Mouse (Mus musculus) hindbrain, embryonic 13.5 days (tissue): ENCODE measurements around the gene Pdzd2. TPM values are rescaled to one million over a fixed set of nuclear protein-coding genes. Genes with fewer than 3 reads are reported as not detected.

Experiments
- ATAC-seq: fragments of 200-750 bp; cut with Nextera tagmentation; 2 replicates; pipeline ENCODE4 v1.8.0; 2017; ENCODE audit warnings: moderate TSS enrichment; ENCODE audit not compliant: low FRiP score
- H3K27ac ChIP-seq: fragments of 300-500 bp; sonication (generic); 2 replicates; pipeline ENCODE4 v1.5.1; 2015; ENCODE audit warnings: inconsistent platforms, mild to moderate bottlenecking, moderate library complexity
- H3K27me3 ChIP-seq: fragments of 300-500 bp; sonication (generic); 2 replicates; pipeline ENCODE4 v1.6.1; 2015; ENCODE audit warnings: mild to moderate bottlenecking, inconsistent platforms
- H3K36me3 ChIP-seq: fragments of 300-500 bp; sonication (generic); 2 replicates; pipeline ENCODE4 v1.6.1; 2015; ENCODE audit warnings: mild to moderate bottlenecking, inconsistent platforms
- H3K4me1 ChIP-seq: fragments of 300-500 bp; sonication (generic); replicated peaks from 2 replicates; pipeline ENCODE4 v1.6.1; 2015; ENCODE audit warnings: inconsistent platforms
- H3K4me2 ChIP-seq: fragments of 300-500 bp; sonication (generic); 2 replicates; pipeline ENCODE4 v1.6.1; 2015; ENCODE audit warnings: inconsistent platforms, mild to moderate bottlenecking, moderate library complexity
- H3K4me3 ChIP-seq: fragments of 300-500 bp; sonication (generic); 2 replicates; pipeline ENCODE4 v1.5.1; 2015; ENCODE audit warnings: mild to moderate bottlenecking, inconsistent platforms
- H3K9ac ChIP-seq: fragments of 300-500 bp; sonication (generic); 2 replicates; pipeline ENCODE4 v1.6.1; 2015; ENCODE audit warnings: mild to moderate bottlenecking, inconsistent platforms
- H3K9me3 ChIP-seq: fragments of 300-500 bp; sonication (generic); 2 replicates; pipeline ENCODE4 v1.6.1; 2016; ENCODE audit warnings: inconsistent platforms
- WGBS: fragments of 180-500 bp; shearing (Covaris S2); methylation state at CpG from one replicate; pipeline ENCODE4 v1.1.7; 2015; 5-methylcytosine and 5-hydroxymethylcytosine counted together
- polyA plus RNA-seq: library from polyadenylated mRNA; unstranded; fragments of >200 nt; fragmentation: Nextera tagmentation; extraction: Ambion mirVana; gene quantifications from 2 replicates; pipeline ENCODE4 v1.2.1, GENCODE M21; 2015

The Pdzd2 gene
- polyA plus RNA-seq, 1 experiment from 2014 or later: 12.3 TPM

- H3K9me3 ChIP-seq: no peaks in the 10 kb centered on the region
- no peak overlapping the region for H3K27ac ChIP-seq
- no peak overlapping the region for H3K4me2 ChIP-seq
- no peaks in the 10 kb centered on the region for H3K36me3 ChIP-seq
- no peaks in the 10 kb centered on the region for H3K27me3 ChIP-seq
- no peak for ATAC-seq
- H3K4me1 ChIP-seq: peaks cover 5% of the 10 kb centered on the region; the same call in 1 of the 2 replicates
- WGBS: 74% methylated on average over 7 of the region's 7 CpGs
- no peak overlapping the region for H3K4me3 ChIP-seq
- no peak overlapping the region for H3K9ac ChIP-seq
Observed at GRCm38 (mm10) chr15:12473596-12473995, 266.1 kb downstream of the Pdzd2 start.

- no peak overlapping the region for H3K9ac ChIP-seq
- H3K4me3 ChIP-seq: no peak overlapping the region
- no peak overlapping the region for H3K4me2 ChIP-seq
- no peaks in the 10 kb centered on the region for H3K36me3 ChIP-seq
- H3K4me1 ChIP-seq: peaks cover 5% of the 10 kb centered on the region; the same call in 1 of the 2 replicates
- H3K9me3 ChIP-seq: no peaks in the 10 kb centered on the region
- WGBS: 92% methylated on average over 4 of the region's 4 CpGs
- no peaks in the 10 kb centered on the region for H3K27me3 ChIP-seq
- H3K27ac ChIP-seq: no peak overlapping the region
- ATAC-seq: no peak
Observed at GRCm38 (mm10) chr15:12472646-12473045, 267.1 kb downstream of the Pdzd2 start.

- H3K27ac ChIP-seq: no peak overlapping the region
- no peak for ATAC-seq
- H3K36me3 ChIP-seq: no peaks in the 10 kb centered on the region
- H3K9me3 ChIP-seq: no peaks in the 10 kb centered on the region
- no peak overlapping the region for H3K4me2 ChIP-seq
- no peaks in the 10 kb centered on the region for H3K27me3 ChIP-seq
- H3K9ac ChIP-seq: no peak overlapping the region
- no peak overlapping the region for H3K4me3 ChIP-seq
- H3K4me1 ChIP-seq: peaks cover 5% of the 10 kb centered on the region; the same call in 1 of the 2 replicates
- WGBS: 55% methylated on average over 15 of the region's 15 CpGs
Observed at GRCm38 (mm10) chr15:12470900-12471838, 268.6 kb downstream of the Pdzd2 start.

GRCm38 (mm10) chr15:12468625-12469024, 271.1 kb downstream of the Pdzd2 start:
- Histone ChIP-seq H3K4me1 (peaks cover 5% of the 10 kb centered on the region; the same call in 1 of the 2 replicates), H3K27me3 (no peaks in the 10 kb centered on the region), H3K9me3 (no peaks in the 10 kb centered on the region), H3K4me2 (no peak overlapping the region), H3K27ac (no peak overlapping the region), H3K4me3 (no peak overlapping the region), H3K36me3 (no peaks in the 10 kb centered on the region), H3K9ac (no peak overlapping the region)
- ATAC-seq: no peak
- 73% methylated on average over 5 of the region's 5 CpGs for WGBS

GRCm38 (mm10) chr15:12465748-12466147, 274.0 kb downstream of the Pdzd2 start:
- no peak overlapping the region for H3K4me2 ChIP-seq
- WGBS: 80% methylated on average over 8 of the region's 8 CpGs
- no peak for ATAC-seq
- peaks cover under 1% of the 10 kb centered on the region; the same call in 1 of the 2 replicates for H3K4me1 ChIP-seq
- no peak overlapping the region for H3K4me3 ChIP-seq
- H3K9ac ChIP-seq: no peak overlapping the region
- H3K27ac ChIP-seq: no peak overlapping the region
- H3K27me3 ChIP-seq: no peaks in the 10 kb centered on the region
- H3K9me3 ChIP-seq: no peaks in the 10 kb centered on the region
- no peaks in the 10 kb centered on the region for H3K36me3 ChIP-seq

- WGBS: 63% methylated on average over 7 of the region's 7 CpGs
- no peak for ATAC-seq
Observed at GRCm38 (mm10) chr15:12456808-12457207, 282.9 kb downstream of the Pdzd2 start.

GRCm38 (mm10) chr15:12453343-12453742, 286.4 kb downstream of the Pdzd2 start:
- Histone ChIP-seq H3K4me1 (0 out of 2 replicates have a peak, but pooled peaks cover 3% of the 10 kb centered on the region), H3K27ac (no peak overlapping the region), H3K4me3 (no peak overlapping the region), H3K36me3 (no peaks in the 10 kb centered on the region), H3K4me2 (no peak overlapping the region), H3K9me3 (no peaks in the 10 kb centered on the region), H3K9ac (no peak overlapping the region), H3K27me3 (no peaks in the 10 kb centered on the region)
- ATAC-seq: no peak
- 97% methylated on average over 2 of the region's 2 CpGs for WGBS

More at GRCm38 (mm10) chr15:12456808-12457207, 282.9 kb downstream of the Pdzd2 start:
- Histone ChIP-seq H3K9me3 (no peaks in the 10 kb centered on the region), H3K4me3 (no peak overlapping the region), H3K27me3 (no peaks in the 10 kb centered on the region), H3K27ac (no peak overlapping the region), H3K4me1 (0 out of 2 replicates have a peak, but pooled peaks cover 3% of the 10 kb centered on the region), H3K36me3 (no peaks in the 10 kb centered on the region), H3K4me2 (no peak overlapping the region), H3K9ac (no peak overlapping the region)

GRCm38 (mm10) chr15:12452141-12452995, 287.4 kb downstream of the Pdzd2 start:
- no peaks in the 10 kb centered on the region for H3K36me3 ChIP-seq
- WGBS: 86% methylated on average over 6 of the region's 6 CpGs
- H3K4me3 ChIP-seq: no peak overlapping the region
- no peak for ATAC-seq
- 0 out of 2 replicates have a peak overlapping the region, but pooled peaks have one; percentile 24 for H3K27ac ChIP-seq
- no peaks in the 10 kb centered on the region for H3K9me3 ChIP-seq
- no peak overlapping the region for H3K4me2 ChIP-seq
- no peaks in the 10 kb centered on the region for H3K27me3 ChIP-seq
- no peak overlapping the region for H3K9ac ChIP-seq
- 0 out of 2 replicates have a peak, but pooled peaks cover 3% of the 10 kb centered on the region for H3K4me1 ChIP-seq

- Histone ChIP-seq H3K4me3 (no peak overlapping the region), H3K36me3 (no peaks in the 10 kb centered on the region), H3K9ac (no peak overlapping the region), H3K27me3 (no peaks in the 10 kb centered on the region), H3K27ac (0 out of 2 replicates have a peak overlapping the region, but pooled peaks have one; percentile 24), H3K4me2 (no peak overlapping the region), H3K4me1 (0 out of 2 replicates have a peak, but pooled peaks cover under 1% of the 10 kb centered on the region), H3K9me3 (no peaks in the 10 kb centered on the region)
- no peak for ATAC-seq
- 66% methylated on average over 4 of the region's 4 CpGs for WGBS
Observed at GRCm38 (mm10) chr15:12451448-12451847, 288.3 kb downstream of the Pdzd2 start.

GRCm38 (mm10) chr15:12450790-12451189, 288.9 kb downstream of the Pdzd2 start:
- Histone ChIP-seq H3K27me3 (no peaks in the 10 kb centered on the region), H3K27ac (no peak overlapping the region), H3K9ac (no peak overlapping the region), H3K4me2 (no peak overlapping the region), H3K4me1 (no peaks in the 10 kb centered on the region), H3K4me3 (no peak overlapping the region), H3K9me3 (no peaks in the 10 kb centered on the region), H3K36me3 (no peaks in the 10 kb centered on the region)
- no peak for ATAC-seq
- WGBS: 85% methylated on average over 6 of the region's 6 CpGs

GRCm38 (mm10) chr15:12449321-12449720, 290.4 kb downstream of the Pdzd2 start:
- Histone ChIP-seq H3K4me3 (no peak overlapping the region), H3K36me3 (no peaks in the 10 kb centered on the region), H3K9me3 (no peaks in the 10 kb centered on the region), H3K4me2 (no peak overlapping the region), H3K9ac (no peak overlapping the region), H3K27me3 (no peaks in the 10 kb centered on the region), H3K4me1 (no peaks in the 10 kb centered on the region), H3K27ac (no peak overlapping the region)
- no peak for ATAC-seq
- WGBS: 64% methylated on average over 2 of the region's 2 CpGs

- Histone ChIP-seq H3K27me3 (no peaks in the 10 kb centered on the region), H3K4me1 (no peaks in the 10 kb centered on the region), H3K4me2 (no peak overlapping the region), H3K27ac (no peak overlapping the region), H3K9me3 (no peaks in the 10 kb centered on the region), H3K9ac (no peak overlapping the region), H3K4me3 (no peak overlapping the region), H3K36me3 (no peaks in the 10 kb centered on the region)
- ATAC-seq: no peak
- WGBS: 83% methylated on average over 10 of the region's 10 CpGs
Observed at GRCm38 (mm10) chr15:12447021-12447434, 292.7 kb downstream of the Pdzd2 start.
